8 mouse cellular contexts compared by ENCODE assay signal in genomic region chr4:42916617-42917401, GRCm38 (mm10). TPM values are rescaled to one million over a fixed set of nuclear protein-coding genes. Genes with fewer than 3 reads are reported as not detected.
A peak's percentile ranks its signal among the peaks of the same experiment; 100 is the strongest.
DNase-seq lines count a peak whose midpoint lies in the region; ATAC-seq and TF ChIP-seq lines count a peak whose summit lies in the region.

Phf24 (plus strand) TSS chr4:42916660.

- no peaks in the 10 kb centered on the region for H3K9me3 ChIP-seq in hindbrain, embryonic 16.5 days (ENCODE audit: control insufficient read depth, low read length)
- H3K9me3 ChIP-seq in limb, embryonic 10.5 days (replicated peaks), result no peaks in the 10 kb centered on the region
- H3K9me3 ChIP-seq in midbrain, embryonic 14.5 days (ENCODE audit: control insufficient read depth, low read length), result no peaks in the 10 kb centered on the region

- intact Hi-C loops in gastrocnemius, adult 2 months (cut with DNase I), result no loop called here

- H3K4me1 ChIP-seq in bone marrow macrophage, adult 2 months (ENCODE audit: control insufficient read depth, insufficient read depth, low read length), result no peaks in the 10 kb centered on the region
- no peaks in the 10 kb centered on the region for H3K4me1 ChIP-seq in embryonic fibroblast, embryonic 13.5 days (ENCODE audit: control insufficient read depth, insufficient read depth, low read length)
- H3K4me1 ChIP-seq in hindbrain, embryonic 16.5 days (ENCODE audit: control insufficient read depth, insufficient read depth, low read depth, low read length), result peaks cover 11% of the 10 kb centered on the region
- peaks cover 10% of the 10 kb centered on the region for H3K4me1 ChIP-seq in limb, embryonic 10.5 days
- no peaks in the 10 kb centered on the region; the same call in 1 of the 2 replicates for H3K4me1 ChIP-seq in midbrain, embryonic 14.5 days (ENCODE audit: control insufficient read depth, insufficient read depth, low read length)

- 0% methylated on average over 38 of the region's 90 CpGs for WGBS in hindbrain, embryonic 16.5 days
- WGBS in limb, embryonic 10.5 days, result 13% methylated on average over 90 of the region's 90 CpGs
- WGBS in midbrain, embryonic 14.5 days, result 1% methylated on average over 66 of the region's 90 CpGs

- no peaks in the 10 kb centered on the region for H3K36me3 ChIP-seq in hindbrain, embryonic 16.5 days (ENCODE audit: control insufficient read depth, insufficient read depth, low read length)
- no peaks in the 10 kb centered on the region for H3K36me3 ChIP-seq in limb, embryonic 10.5 days
- H3K36me3 ChIP-seq in midbrain, embryonic 14.5 days (ENCODE audit: control insufficient read depth, insufficient read depth, low read length), result no peaks in the 10 kb centered on the region

- peak within 1 kb of the TSS; percentile 74 for H3K4me3 ChIP-seq in gastrocnemius, adult 2 months
- peak within 1 kb of the TSS; percentile 48 for H3K4me3 ChIP-seq in bone marrow macrophage, adult 2 months (ENCODE audit: insufficient read depth, low read length)
- peak within 1 kb of the TSS; percentile 20; the same call in 1 of the 2 replicates for H3K4me3 ChIP-seq in embryonic fibroblast, embryonic 13.5 days (ENCODE audit: insufficient read depth, low read length)
- peak within 1 kb of the TSS; percentile 74 for H3K4me3 ChIP-seq in hindbrain, embryonic 16.5 days (ENCODE audit: low read length)
- H3K4me3 ChIP-seq in limb, embryonic 10.5 days, result peak within 1 kb of the TSS; percentile 66
- H3K4me3 ChIP-seq in midbrain, embryonic 14.5 days (replicated peaks; ENCODE audit: low read depth, low read length), result peak within 1 kb of the TSS; percentile 66

- peaks cover 2% of the 10 kb centered on the region; the same call in 1 of the 2 replicates for H3K27me3 ChIP-seq in hindbrain, embryonic 16.5 days (replicated peaks; ENCODE audit: control insufficient read depth, insufficient read depth, low read length)
- H3K27me3 ChIP-seq in limb, embryonic 10.5 days (ENCODE audit: low read depth, poor library complexity, severe bottlenecking), result peaks cover 84% of the 10 kb centered on the region
- no peaks in the 10 kb centered on the region for H3K27me3 ChIP-seq in midbrain, embryonic 14.5 days (ENCODE audit: control insufficient read depth, insufficient read depth, low read length)

- H3K9ac ChIP-seq in hindbrain, embryonic 16.5 days (ENCODE audit: low read depth, low read length), result peak within 1 kb of the TSS; percentile 95
- peak within 1 kb of the TSS; percentile 89 for H3K9ac ChIP-seq in midbrain, embryonic 14.5 days (replicated peaks; ENCODE audit: low read length)

- H3K27ac ChIP-seq in gastrocnemius, adult 2 months, result peak within 1 kb of the TSS; percentile 20; the same call in 1 of the 2 replicates
- H3K27ac ChIP-seq in bone marrow macrophage, adult 2 months (ENCODE audit: insufficient read depth, low read depth, low read length), result no peak within 1 kb of the TSS
- no peak within 1 kb of the TSS for H3K27ac ChIP-seq in embryonic fibroblast, embryonic 13.5 days (ENCODE audit: insufficient read depth, low read length)
- H3K27ac ChIP-seq in hindbrain, embryonic 16.5 days (ENCODE audit: low read depth, low read length), result peak within 1 kb of the TSS; percentile 80
- H3K27ac ChIP-seq in limb, embryonic 10.5 days, result peak within 1 kb of the TSS; percentile 58
- peak within 1 kb of the TSS; percentile 76 for H3K27ac ChIP-seq in midbrain, embryonic 14.5 days (replicated peaks; ENCODE audit: low read depth, low read length)

- TF ChIP-seq POLR2A in bone marrow macrophage, adult 2 months (IDR thresholded peaks at IDR 0.05; ENCODE audit: borderline replicate concordance, low read depth, low read length), result no peak
- TF ChIP-seq POLR2A in embryonic fibroblast, embryonic 13.5 days (IDR thresholded peaks at IDR 0.05; ENCODE audit: low read depth, low read length), result no peak

- H3K4me2 ChIP-seq in hindbrain, embryonic 16.5 days (ENCODE audit: low read length), result peak within 1 kb of the TSS; percentile 81
- H3K4me2 ChIP-seq in midbrain, embryonic 14.5 days (ENCODE audit: low read length), result peak within 1 kb of the TSS; percentile 78

- DNase-seq in gastrocnemius, adult 2 months, result peak; percentile 63
- DNase-seq in gastrocnemius, adult 18-20 months (ENCODE audit: low spot score), result no peak
- DNase-seq in limb, embryonic 10.5 days (ENCODE audit: low spot score), result peak; percentile 53
- peak; percentile 91 for DNase-seq in midbrain, embryonic 14.5 days

- TF ChIP-seq CTCF in gastrocnemius, adult 2 months (IDR thresholded peaks at IDR 0.05), result no peak
- TF ChIP-seq CTCF in bone marrow macrophage, adult 2 months (IDR thresholded peaks at IDR 0.05; ENCODE audit: low read depth, low read length), result no peak
- TF ChIP-seq CTCF in embryonic fibroblast, embryonic 13.5 days (IDR thresholded peaks at IDR 0.05; ENCODE audit: borderline replicate concordance, insufficient read depth, low read length), result no peak

- ATAC-seq in hindbrain, embryonic 16.5 days, result peak; percentile 90
- peak; percentile 84 for ATAC-seq in midbrain, embryonic 14.5 days (ENCODE audit: low FRiP score, low TSS enrichment)
- ATAC-seq in erythroid progenitor cell, adult 5-6 weeks (replicated peaks; ENCODE audit: low FRiP score, poor library complexity, severe bottlenecking), result no peak

RNA-seq across cellular contexts. Expression of gene Phf24, which starts in this region (rescaled TPM):
- 1 to 10 TPM in 1 of 2 experiments, under 1 TPM in 1; 0.41 to 1.3 TPM for total RNA-seq in gastrocnemius, adult 2 months (2021)
- under 1 TPM; 0.26 to 0.66 TPM for total RNA-seq in gastrocnemius, adult 18-20 months (2021)
- polyA plus RNA-seq in bone marrow macrophage, adult 2 months (2012; ENCODE audit: insufficient read depth, insufficient read length, missing spikeins), result 0.20 and 0.70 TPM in 2 replicates
- not detected in 2 replicates for polyA plus RNA-seq in embryonic fibroblast, embryonic 13.5 days (2011; ENCODE audit: insufficient read length, low read depth, missing spikeins)
- polyA plus RNA-seq in hindbrain, embryonic 16.5 days (2015; fragmentation: Nextera tagmentation; extraction: Ambion mirVana), result 44.5 and 45.7 TPM in 2 replicates
- 0.16 TPM in 1 of 2 replicates, not detected in the other for polyA plus RNA-seq in limb, embryonic 10.5 days (2016; fragmentation: Nextera tagmentation; extraction: Ambion mirVana)
- polyA plus RNA-seq in midbrain, embryonic 14.5 days (2014; fragmentation: Nextera tagmentation; extraction: Ambion mirVana), result 33.2 and 33.9 TPM in 2 replicates
- total RNA-seq in erythroid progenitor cell, adult 5-6 weeks (2015; ENCODE audit: low replicate concordance), result not detected in 2 replicates
- under 0.01 TPM in 1 of 2 replicates, not detected in the other for total RNA-seq in erythroid progenitor cell, adult 5-6 weeks (2017; ENCODE audit: low replicate concordance)

Comparison
In these comparisons a context has a peak if more than half of its experiments do, and no peak if none do; other contexts are left out.
1. RNA of gene Phf24 (polyA plus RNA-seq): 44.5 to 45.7 TPM in hindbrain, embryonic 16.5 days and 33.2 to 33.9 TPM in midbrain, embryonic 14.5 days; 0.20 to 0.70 TPM in bone marrow macrophage, adult 2 months, 0.16 TPM in limb, embryonic 10.5 days and not detected in embryonic fibroblast, embryonic 13.5 days; every median in the first group is over 10 times any median in the second.
2. Peak in DNase-seq, H3K4me3 ChIP-seq and H3K27ac ChIP-seq in limb, embryonic 10.5 days; RNA of the gene not detected or under 1 TPM.
3. H3K27ac ChIP-seq: peak in gastrocnemius, adult 2 months (single experiment), hindbrain, embryonic 16.5 days (single experiment) and midbrain, embryonic 14.5 days (single experiment); none in bone marrow macrophage, adult 2 months (single experiment) and embryonic fibroblast, embryonic 13.5 days (single experiment).
4. H3K4me3 ChIP-seq: peak in every context shown above with its lines; median percentile 74 in gastrocnemius, adult 2 months; 74 in hindbrain, embryonic 16.5 days; 66 in limb, embryonic 10.5 days; 66 in midbrain, embryonic 14.5 days; 48 in bone marrow macrophage, adult 2 months; 20 in embryonic fibroblast, embryonic 13.5 days.